Mouse (Mus musculus): ENCODE data around the gene Thap4.

The Thap4 gene

GRCm38 (mm10) chr1:93746179-93746578, 8.5 kb downstream of the Thap4 start:
- DNase-seq (ENCODE audit: low read depth, low spot score) = no peak

DNA sequence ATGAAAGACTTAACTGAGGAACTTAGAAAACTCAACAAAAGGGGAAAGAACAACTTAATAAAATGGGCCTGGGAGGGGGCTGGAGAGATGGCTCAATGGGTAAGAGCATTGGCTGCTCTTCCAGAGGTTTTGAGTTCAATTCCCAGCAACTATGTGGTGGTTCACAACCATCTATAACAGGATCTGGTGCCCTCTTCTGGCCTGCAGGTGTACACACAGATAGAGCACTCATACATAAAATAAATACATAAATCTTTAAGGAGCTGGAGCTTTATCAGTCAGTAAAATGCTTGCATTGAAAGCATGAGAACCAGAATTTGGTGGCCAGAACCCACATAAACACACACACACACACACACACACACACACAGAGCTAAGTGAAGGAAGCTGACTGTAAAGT, 11.8 kb downstream of the Thap4 start:
- DNase-seq (ENCODE audit: low read depth, low spot score) = peak; percentile 43

- DNase-seq (ENCODE audit: low read depth, low spot score) = no peak
Measured at GRCm38 (mm10) chr1:93741987-93742386, 12.7 kb downstream of the Thap4 start.

DNA sequence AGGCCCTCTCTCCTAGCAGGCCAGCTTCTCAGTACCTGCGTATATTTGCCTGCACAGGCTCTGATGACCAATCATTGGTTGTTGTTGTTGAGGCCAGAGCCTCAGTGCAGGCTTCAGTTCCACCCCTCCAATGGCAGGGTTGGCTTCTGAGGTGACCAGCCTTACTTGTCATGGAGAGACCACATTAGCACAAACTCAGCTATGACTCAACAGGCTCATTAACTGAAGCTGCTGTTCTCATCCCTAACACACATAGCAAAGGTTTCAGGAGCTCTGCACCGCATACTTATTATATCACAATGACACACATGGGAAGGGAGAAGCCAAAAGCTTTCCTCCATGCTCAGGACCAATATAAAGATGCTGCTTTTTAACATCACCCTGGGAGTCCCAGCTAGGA, 14.0 kb downstream of the Thap4 start:
- no peak for DNase-seq (ENCODE audit: low read depth, low spot score)

- no peak for DNase-seq (ENCODE audit: low read depth, low spot score)
Measured at GRCm38 (mm10) chr1:93737711-93738110, 17.0 kb downstream of the Thap4 start.

GRCm38 (mm10) chr1:93735859-93736258, 18.8 kb downstream of the Thap4 start:
- peak; percentile 17 for DNase-seq (ENCODE audit: low read depth, low spot score)

DNA sequence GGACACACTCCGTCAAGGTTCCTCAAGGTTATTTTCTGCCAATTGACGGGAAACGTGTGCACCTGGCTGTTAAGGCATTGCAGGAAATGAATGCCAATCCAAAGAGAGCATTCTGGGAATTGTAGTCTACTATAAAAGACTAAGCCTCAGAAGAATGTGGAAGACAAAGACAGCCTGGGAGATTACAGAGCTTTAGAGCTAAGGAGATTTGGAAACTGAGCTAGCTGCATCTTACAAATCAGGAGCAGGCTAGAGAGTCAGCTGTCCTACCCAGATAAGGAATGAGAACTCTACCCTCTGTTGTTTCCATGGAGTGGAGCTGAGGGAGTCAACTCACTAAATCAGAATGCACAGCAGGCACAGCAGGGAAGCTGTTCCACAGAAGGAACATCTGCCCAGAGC, 22.8 kb downstream of the Thap4 start:
- no peak for DNase-seq (ENCODE audit: low read depth, low spot score)

GRCm38 (mm10) chr1:93731103-93731502, 23.6 kb downstream of the Thap4 start:
- no peak for DNase-seq (ENCODE audit: low read depth, low spot score)

DNA sequence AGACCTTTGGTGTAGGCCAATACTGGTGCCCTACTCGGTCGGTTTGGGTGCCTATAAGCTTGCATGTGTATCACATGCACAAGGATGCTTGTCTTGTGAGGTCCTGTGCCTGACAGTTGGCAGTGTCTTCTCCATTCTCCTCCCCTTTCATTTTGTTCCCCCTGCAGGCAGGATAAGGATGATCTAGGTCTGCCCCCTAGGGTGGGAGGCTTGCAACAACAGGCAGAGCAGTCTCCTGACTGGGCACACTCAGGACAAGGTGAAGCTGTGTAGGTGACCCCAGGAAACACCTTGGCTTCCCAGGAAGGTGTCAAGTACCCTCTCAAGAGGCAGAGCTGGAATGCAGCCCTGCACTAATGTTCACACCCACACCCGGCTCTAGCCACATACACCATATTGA, 27.7 kb downstream of the Thap4 start:
- peak; percentile 53 for DNase-seq (ENCODE audit: low read depth, low spot score)

- no peak for DNase-seq (ENCODE audit: low read depth, low spot score)
Measured at GRCm38 (mm10) chr1:93726116-93726515, 28.5 kb downstream of the Thap4 start.

DNA sequence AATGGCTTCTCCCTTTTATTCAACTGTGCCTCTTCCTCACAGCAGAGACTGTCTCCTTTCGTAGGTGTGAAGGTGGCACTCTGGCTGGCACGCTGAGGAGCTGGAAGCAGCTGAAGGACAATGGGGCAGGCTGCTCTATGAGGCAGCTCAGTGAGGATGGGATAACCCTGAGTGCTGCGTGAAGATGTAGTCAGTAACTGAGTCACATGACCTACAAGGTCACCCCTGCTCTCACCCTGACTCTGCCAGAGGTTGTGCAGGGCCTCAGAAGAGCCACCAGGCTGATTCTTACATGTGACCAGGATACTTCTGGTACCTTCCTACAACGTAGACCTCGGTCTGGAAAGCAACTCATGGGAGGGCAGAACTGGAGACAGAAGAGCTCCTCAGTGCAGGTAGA, 29.0 kb downstream of the Thap4 start:
- DNase-seq (ENCODE audit: low read depth, low spot score) = no peak

- DNase-seq (ENCODE audit: low read depth, low spot score) = no peak
Measured at GRCm38 (mm10) chr1:93724623-93725022, 30.0 kb downstream of the Thap4 start.

GRCm38 (mm10) chr1:93721557-93721956, 33.1 kb downstream of the Thap4 start:
- no peak for DNase-seq (ENCODE audit: low read depth, low spot score)

- DNase-seq (ENCODE audit: low read depth, low spot score) = no peak
Measured at GRCm38 (mm10) chr1:93716166-93716565, 38.5 kb downstream of the Thap4 start.

DNA sequence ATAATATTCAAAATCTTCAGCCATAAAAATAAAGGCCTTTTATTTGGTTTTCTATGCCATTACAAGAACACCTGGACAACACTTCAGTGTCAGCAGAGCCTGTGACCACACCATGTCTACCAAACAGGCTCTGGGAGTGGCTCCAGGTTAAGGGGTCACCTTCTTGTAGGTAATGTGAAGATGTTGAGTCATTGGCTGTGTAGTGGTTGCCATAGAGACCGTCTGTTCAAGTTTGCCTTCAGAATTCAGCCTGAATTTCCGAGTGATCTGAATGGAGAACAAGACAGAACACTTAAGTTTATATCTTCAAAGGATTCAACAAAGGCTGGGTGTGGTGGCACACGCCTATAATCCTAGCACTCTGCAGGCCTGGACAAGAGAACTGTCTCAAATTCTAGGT, 49.3 kb downstream of the Thap4 start:
- DNase-seq (ENCODE audit: low read depth, low spot score) = no peak

- no peak for DNase-seq (ENCODE audit: low read depth, low spot score)
Measured at GRCm38 (mm10) chr1:93704341-93704740, 50.3 kb downstream of the Thap4 start.

DNA sequence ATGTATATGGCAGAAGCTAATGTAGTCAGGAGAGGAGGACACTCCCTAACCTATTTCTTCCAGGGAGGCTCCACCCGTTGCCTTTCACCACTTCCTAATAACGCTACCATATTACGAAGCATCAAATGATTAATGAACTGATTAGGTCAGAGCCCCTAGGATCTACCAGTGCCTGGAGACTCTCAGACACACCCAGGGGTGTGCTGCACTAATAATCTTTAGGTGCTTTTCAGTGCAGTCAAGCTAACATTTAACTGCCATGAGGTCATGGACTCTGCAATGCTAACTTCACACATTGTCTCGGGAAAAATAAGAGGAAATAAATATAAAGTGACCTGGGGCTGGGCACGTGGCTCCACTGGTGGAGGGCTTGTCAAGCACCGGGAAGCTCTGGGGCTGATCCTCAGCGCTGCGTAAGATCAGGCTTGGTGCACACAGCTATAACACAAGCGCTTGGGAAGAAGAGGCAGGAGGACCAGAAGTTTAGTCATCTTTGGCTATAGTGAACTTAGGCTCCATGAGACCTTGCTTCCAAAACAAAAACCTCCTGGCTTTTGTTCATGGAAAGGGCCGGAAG, 51.1 kb downstream of the Thap4 start:
- DNase-seq (ENCODE audit: low read depth, low spot score) = no peak

- no peak for DNase-seq (ENCODE audit: low read depth, low spot score)
Measured at GRCm38 (mm10) chr1:93702106-93702505, 52.6 kb downstream of the Thap4 start.

DNA sequence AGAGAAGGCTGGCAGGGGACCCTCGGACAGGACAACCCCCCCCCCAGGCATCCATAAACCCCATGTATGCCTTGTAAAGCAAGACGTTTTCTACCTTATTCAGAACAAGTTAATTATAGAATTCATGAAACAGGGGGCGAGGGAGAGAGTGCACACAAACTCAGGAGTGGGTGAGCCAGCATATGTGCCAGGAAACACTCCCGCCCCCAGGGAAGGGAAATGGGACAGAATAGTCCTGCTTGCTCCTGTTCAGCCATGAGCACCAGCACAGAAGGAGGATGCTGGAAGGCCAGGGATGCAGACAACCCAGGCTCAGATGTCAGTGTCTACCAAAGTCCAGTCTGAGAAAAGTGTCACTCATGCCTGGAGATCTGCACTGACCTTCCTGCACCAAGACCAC, 55.5 kb downstream of the Thap4 start:
- DNase-seq (ENCODE audit: low read depth, low spot score) = no peak

DNA sequence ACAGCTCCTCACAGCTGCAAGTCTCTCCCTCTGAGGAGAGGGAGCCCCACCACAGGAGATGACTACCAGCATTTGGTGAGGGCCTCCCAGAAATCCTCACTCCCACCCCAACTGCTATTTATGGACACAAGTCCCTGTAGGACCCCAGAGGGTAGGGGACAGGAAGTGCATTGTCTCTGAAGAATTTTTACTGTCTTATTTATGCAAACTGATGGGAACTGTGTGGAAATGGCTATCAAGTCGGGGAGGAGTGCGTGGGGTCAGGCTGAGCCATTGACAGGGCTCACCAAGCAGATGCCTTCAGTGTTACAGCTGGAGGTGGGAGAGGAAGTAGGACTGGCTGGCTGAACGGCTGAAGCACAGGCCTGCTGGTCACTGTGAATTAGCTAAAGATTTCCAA, 57.3 kb downstream of the Thap4 start:
- DNase-seq (ENCODE audit: low read depth, low spot score) = no peak

- DNase-seq (ENCODE audit: low read depth, low spot score) = no peak
Measured at GRCm38 (mm10) chr1:93694966-93695365, 59.7 kb downstream of the Thap4 start.

GRCm38 (mm10) chr1:93693943-93694342, 60.7 kb downstream of the Thap4 start:
- DNase-seq (ENCODE audit: low read depth, low spot score) = no peak

GRCm38 (mm10) chr1:93693502-93693901, 61.2 kb downstream of the Thap4 start:
- no peak for DNase-seq (ENCODE audit: low read depth, low spot score)

DNA sequence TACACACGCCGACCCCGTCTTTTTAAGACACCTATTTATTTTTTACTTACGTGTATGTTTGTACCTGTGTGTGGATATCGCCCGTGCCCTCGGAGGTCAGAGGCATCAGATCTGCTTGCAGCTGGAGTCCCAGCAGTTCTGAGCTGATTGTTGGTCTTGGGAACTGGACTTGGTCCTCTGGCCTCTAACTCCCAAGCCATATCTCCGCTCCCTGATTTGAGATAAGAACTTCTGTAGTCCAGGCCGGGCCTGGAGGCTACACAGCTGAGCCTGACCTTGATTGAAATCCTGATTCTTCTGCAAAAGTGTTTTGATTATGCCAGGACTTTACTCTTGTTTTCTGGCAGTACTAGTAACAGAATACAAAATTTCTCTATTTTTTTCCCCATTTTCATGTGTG, 61.9 kb downstream of the Thap4 start:
- no peak for DNase-seq (ENCODE audit: low read depth, low spot score)

Measured in CD4-positive, CD25-positive, alpha-beta regulatory T cell, adult 2 months (primary cell).